Mouse (Mus musculus): Measurements from ENCODE around the gene E130114P18Rik. TPM values are rescaled to one million over a fixed set of nuclear protein-coding genes. Genes with fewer than 3 reads are reported as not detected.

Gene E130114P18Rik
- total RNA-seq, 4 experiments from 2014 or later: 0.23 to 0.41 TPM; not detected in 2

- DNase-seq (ENCODE audit: low spot score): no peak
Observed at GRCm38 (mm10) chr4:97805896-97806808, 28.3 kb upstream of the E130114P18Rik start.

- no peak for DNase-seq (ENCODE audit: low spot score)
Observed at GRCm38 (mm10) chr4:97805255-97805654, 27.4 kb upstream of the E130114P18Rik start.

GRCm38 (mm10) chr4:97804638-97805037, 26.8 kb upstream of the E130114P18Rik start:
- DNase-seq (ENCODE audit: low spot score): no peak

GRCm38 (mm10) chr4:97803791-97804190, 25.9 kb upstream of the E130114P18Rik start:
- DNase-seq (ENCODE audit: low spot score): no peak

- no peak for DNase-seq (ENCODE audit: low spot score)
Observed at GRCm38 (mm10) chr4:97796505-97796904, 18.6 kb upstream of the E130114P18Rik start.

GRCm38 (mm10) chr4:97795957-97796356, 18.1 kb upstream of the E130114P18Rik start:
- no peak for DNase-seq (ENCODE audit: low spot score)

- DNase-seq (ENCODE audit: low spot score): no peak
Observed at GRCm38 (mm10) chr4:97794865-97795264, 17.0 kb upstream of the E130114P18Rik start.

- no peak for DNase-seq (ENCODE audit: low spot score)
Observed at GRCm38 (mm10) chr4:97793931-97794330, 16.1 kb upstream of the E130114P18Rik start.

- no peak for DNase-seq (ENCODE audit: low spot score)
Observed at GRCm38 (mm10) chr4:97788537-97788936, 10.7 kb upstream of the E130114P18Rik start.

GRCm38 (mm10) chr4:97787515-97787914, 9.6 kb upstream of the E130114P18Rik start:
- no peak for DNase-seq (ENCODE audit: low spot score)

- DNase-seq (ENCODE audit: low spot score): no peak
Observed at GRCm38 (mm10) chr4:97786571-97786970, 8.7 kb upstream of the E130114P18Rik start.

- DNase-seq (ENCODE audit: low spot score): no peak
Observed at GRCm38 (mm10) chr4:97785547-97786271, 7.8 kb upstream of the E130114P18Rik start.

GRCm38 (mm10) chr4:97784236-97784635, 6.4 kb upstream of the E130114P18Rik start:
- DNase-seq (ENCODE audit: low spot score): no peak

- no peak for DNase-seq (ENCODE audit: low spot score)
Observed at GRCm38 (mm10) chr4:97783073-97783879, 5.4 kb upstream of the E130114P18Rik start.

GRCm38 (mm10) chr4:97782497-97782896, 4.6 kb upstream of the E130114P18Rik start:
- DNase-seq (ENCODE audit: low spot score): no peak

- DNase-seq (ENCODE audit: low spot score): no peak
Observed at GRCm38 (mm10) chr4:97782069-97782468, 4.2 kb upstream of the E130114P18Rik start.

GRCm38 (mm10) chr4:97780666-97781435, 3.0 kb upstream of the E130114P18Rik start:
- no peak for DNase-seq (ENCODE audit: low spot score)

- DNase-seq (ENCODE audit: low spot score): no peak
Observed at GRCm38 (mm10) chr4:97780024-97780423, 2.1 kb upstream of the E130114P18Rik start.

GRCm38 (mm10) chr4:97779003-97779930, 1.4 kb upstream of the E130114P18Rik start:
- no peak for DNase-seq (ENCODE audit: low spot score)
